Mouse (Mus musculus): ENCODE measurements around the gene Susd2.

The Susd2 gene

DNA sequence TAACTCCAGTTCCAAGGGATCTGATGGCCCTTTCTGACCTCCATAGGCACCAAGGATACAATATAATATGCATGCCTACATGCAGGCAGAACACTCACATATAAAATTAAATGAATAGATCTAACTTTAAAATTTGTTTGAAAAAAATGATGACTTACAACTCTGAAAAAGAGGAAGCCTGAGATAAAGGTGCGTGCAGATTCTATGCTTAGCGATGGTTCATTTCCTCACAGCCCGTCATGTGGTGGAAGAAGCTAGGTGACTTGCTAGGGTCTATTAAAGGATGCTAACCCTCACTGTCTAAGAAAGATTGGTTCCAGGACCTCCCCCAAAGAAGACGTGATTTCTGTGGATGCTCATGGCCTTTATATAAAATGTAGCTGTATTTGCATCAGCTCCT is 27.8 kb downstream of the Susd2 start:
- DNase-seq, result no peak

GRCm38 (mm10) chr10:75610486-75610885 is 33.3 kb downstream of the Susd2 start:
- DNase-seq, result no peak

DNA sequence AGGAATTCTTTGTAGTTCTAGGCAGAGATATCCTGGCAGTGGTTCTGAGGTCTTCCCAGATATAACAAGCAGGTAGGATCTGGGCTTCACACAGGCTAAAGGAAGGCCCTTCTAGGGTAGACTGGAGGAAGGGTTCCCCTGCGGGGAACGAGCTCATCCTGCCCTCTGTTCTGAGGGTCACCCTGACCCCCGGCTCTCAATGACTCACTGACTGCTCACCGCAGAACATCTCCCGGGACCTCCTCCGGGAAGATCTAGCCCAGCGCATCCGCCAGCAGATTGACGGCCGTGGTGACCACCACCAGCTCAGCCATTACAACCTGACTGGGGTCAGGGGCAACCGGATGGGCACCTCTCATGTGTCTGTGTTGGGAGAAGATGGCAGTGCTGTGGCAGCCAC is 34.8 kb downstream of the Susd2 start:
- no peak for DNase-seq

DNA sequence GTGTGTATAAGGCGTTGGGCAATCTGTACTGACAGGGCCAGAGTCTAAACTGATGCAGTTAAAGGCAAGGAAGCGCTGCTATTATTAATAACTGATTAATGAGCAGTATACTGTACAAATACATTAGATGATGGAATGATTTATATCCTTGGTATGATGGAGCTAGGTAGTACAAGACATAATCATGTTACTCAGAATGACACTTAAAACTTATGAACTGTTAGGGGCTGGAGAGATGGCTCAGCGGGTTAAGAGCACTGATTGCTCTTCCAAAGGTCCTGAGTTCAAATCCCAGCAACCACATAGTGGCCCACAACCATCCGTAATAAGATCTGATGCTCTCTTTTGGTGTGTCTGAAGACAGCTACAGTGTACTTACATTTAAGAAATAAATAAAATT is 36.6 kb downstream of the Susd2 start:
- no peak for DNase-seq

- peak; percentile 49 for DNase-seq
These were observed 38.5 kb downstream of the Susd2 start for GRCm38 (mm10) chr10:75605162-75605846.

DNA sequence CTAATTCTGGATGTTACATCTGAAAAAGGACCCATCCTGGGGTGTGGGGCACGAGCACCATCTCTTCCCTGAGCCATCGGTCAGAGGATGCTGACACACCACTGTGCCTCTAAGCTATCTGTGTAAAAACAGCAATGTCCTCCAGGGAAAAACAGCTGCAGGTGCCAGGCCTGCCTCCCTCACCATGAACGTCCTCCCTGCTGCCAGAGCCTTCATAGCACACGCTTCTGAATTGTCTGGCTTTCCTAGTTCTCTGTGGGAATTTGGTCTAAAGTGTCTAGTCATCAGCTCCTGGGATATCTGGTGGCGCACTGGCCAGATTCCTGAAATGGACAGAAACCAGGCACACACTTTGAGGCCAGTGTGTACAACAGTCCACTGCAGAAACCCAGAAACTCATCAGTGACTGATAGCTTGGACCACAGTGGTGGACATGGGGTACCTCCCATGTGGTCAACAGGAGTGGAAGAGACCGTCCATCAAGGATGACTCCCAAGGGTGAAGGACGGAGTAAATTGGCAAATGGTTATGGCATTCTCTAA is 43.5 kb downstream of the Susd2 start:
- no peak for DNase-seq

DNA sequence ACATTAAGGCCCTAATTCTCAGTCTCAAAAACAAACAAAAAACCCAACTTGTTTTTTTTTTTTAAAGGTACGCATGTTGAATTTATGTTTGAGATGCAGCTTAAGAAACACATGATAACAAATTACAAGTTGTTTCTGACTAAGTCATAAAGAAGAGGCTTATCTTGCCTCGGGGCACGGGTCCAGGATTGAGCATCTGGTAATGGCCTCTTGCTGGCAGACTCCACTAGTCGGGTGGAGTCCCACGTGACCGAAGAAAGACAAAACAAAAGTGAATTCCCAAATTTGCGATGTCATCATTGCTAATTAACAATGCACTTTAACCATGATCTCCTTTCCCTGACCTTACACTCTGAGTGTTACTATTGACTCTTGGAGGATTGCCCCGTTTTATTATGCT is 47.8 kb downstream of the Susd2 start:
- no peak for DNase-seq

GRCm38 (mm10) chr10:75592585-75592984 is 51.2 kb downstream of the Susd2 start:
- peak; percentile 20 for DNase-seq

DNA sequence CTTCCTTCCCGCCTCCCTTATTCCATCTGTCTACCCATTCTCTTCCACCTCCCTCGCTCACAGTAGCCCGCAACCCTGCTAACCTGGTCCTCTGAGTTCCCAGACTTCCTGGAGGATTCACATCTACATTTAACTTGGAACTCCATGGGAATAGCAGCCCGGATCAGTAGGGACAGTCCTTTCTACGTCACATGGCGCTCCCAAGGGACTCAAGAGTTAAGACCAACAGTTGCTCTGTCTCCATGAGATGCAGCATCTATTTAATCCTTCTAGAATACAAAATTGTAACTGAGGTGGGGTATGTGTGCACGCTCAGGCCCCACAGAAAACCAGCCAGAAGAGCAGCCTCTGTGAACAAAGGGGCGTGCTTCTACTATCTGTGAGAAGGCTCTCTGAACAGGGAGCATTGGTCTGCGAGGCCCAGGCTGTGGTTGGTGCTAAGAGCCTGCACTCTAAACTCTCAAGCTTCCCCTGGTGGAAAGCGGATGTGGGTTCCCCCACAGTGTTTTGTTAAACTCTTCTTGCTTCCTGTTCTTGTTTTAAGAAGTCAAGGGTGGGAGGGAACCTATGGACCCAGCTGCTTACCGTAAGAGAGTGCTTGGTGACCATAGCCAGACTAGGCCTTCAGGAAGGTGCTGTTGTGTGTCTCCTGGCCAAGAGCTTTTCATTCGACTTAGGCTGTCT is 52.5 kb downstream of the Susd2 start:
- DNase-seq, result peak; percentile 92

- DNase-seq, result peak; percentile 33
These were observed 54.2 kb downstream of the Susd2 start for GRCm38 (mm10) chr10:75589651-75590050.

DNA sequence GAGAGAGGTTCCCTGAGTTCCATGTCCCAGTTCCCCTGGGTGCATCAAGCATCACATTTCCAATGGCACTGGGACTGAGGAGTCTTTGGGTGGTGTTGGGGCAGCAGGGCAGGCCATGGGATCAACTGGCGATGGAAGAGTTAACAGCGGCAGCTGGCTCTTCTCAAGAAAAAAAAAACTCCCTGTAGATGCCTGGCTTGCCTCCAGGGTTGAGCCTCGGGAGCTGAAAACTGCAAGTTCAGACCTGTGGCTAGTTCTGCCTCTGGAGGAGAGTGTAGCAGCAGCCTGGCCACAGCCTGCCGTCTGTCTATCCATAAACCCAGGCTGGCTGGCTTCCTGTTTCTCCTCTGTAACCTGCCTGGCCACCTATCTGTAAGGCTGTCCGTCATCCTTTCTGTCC is 54.7 kb downstream of the Susd2 start, which contains the start of gene Ggt5:
Ggt5 (plus strand) TSS at position 212 of the 400 bp plus-strand sequence.
- DNase-seq, result peak; percentile 25

DNA sequence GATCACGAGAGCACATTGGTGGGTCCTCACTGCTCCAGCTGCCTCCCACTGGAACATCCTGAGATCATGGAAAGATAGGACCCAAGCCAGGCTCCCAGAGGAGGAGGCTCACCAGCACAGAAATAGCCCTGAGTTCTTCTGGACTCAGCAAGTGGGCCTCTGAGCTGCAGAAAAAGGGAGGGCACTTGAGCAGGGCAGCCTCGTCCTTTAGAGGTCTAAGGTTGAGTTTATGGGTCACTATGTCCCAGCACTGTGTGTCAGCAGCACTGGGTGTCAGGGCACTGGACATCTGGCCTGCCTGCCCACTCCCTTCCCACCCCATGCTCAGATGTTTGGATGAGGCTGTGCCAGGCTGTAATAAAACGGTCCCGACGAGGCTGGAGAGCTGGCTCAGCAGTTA is 55.5 kb downstream of the Susd2 start:
- DNase-seq, result no peak

DNA sequence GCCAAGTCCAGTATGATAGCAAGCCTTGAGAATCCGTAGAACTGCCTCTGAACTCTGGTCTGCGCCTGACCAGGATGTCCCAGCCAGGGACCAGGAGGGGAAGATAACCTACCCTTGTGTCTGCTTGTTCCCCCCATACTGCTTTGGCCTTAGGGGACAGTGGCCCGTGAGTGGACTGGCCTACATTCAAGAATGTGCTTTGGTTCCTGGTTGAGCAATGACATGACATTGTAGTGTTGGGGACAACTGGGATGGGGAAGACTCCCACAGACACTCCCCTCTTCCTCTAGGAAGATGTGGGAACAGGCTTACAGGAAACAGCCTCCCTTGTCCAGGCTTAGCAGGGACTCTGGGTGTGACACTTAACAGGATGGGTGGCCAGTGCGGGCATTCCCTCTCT is 56.0 kb downstream of the Susd2 start:
- DNase-seq, result no peak
